Mouse (Mus musculus) layer of hippocampus, adult 2 months (tissue): Measurements from ENCODE around the gene Ndufb6. TPM values are rescaled to one million over a fixed set of nuclear protein-coding genes. Genes with fewer than 3 reads are reported as not detected.
"Not testable (repeated sequence)": the region's sequence is repeated elsewhere in the genome, so short reads cannot be mapped to it uniquely, and the experiment has no call there.

ENCODE experiments used
- DNase-seq, 2 experiments: peaks; one replicate each; pipeline ENCODE4 v3.0.0; 2022; ENCODE audit warnings: low spot score in 2 of 2
- H3K27ac ChIP-seq: fragments of 200-600 bp; 2 replicates; pipeline ENCODE4 v1.8.1; 2022
- H3K4me3 ChIP-seq: fragments of 200-600 bp; 2 replicates; pipeline ENCODE4 v1.8.1; 2022; ENCODE audit warnings: mild to moderate bottlenecking
- CTCF ChIP-seq: fragments of 200-600 bp; conservative IDR thresholded peaks from 2 replicates; pipeline ENCODE4 v1.8.1; 2022; ENCODE audit warnings: antibody characterized with exemption, mild to moderate bottlenecking, moderate library complexity
- long read RNA-seq, 2 experiments: library from polyadenylated mRNA; stranded (forward); transcript quantifications; one replicate each; pipeline ENCODE4 v2.0.0; 2021; ENCODE audit warnings: borderline mapping rate in 2 of 2
- total RNA-seq, 2 experiments: library from RNA; stranded (reverse); gene quantifications; 2 replicates each; pipeline ENCODE4 v1.2.3; 2021

Ndufb6 gene
- 100 to 1,000 TPM; 164 to 179 TPM for total RNA-seq
- long read RNA-seq, experiment 1, transcript Ndufb6-201 (4 exons, 659 nt) = major isoform, 135 of 146 reads
- long read RNA-seq, experiment 1, transcript Ndufb6-202 (3 exons, 480 nt) = minor isoform, 7 of 146 reads
- long read RNA-seq, experiment 1, partial matches to known transcripts = 4 of 146 reads
- long read RNA-seq, experiment 1, other reads (novel, unspliced or antisense) = 0 of 146 reads
- long read RNA-seq, experiment 2, transcript Ndufb6-202 (3 exons, 480 nt) = minor isoform, 7 of 197 reads
- long read RNA-seq, experiment 2, transcript Ndufb6-201 (4 exons, 659 nt) = major isoform, 186 of 197 reads
- long read RNA-seq, experiment 2, partial matches to known transcripts = 1 of 197 reads
- long read RNA-seq, experiment 2, other reads (novel, unspliced or antisense) = 3 of 197 reads

- TF ChIP-seq CTCF = no peak
- Histone ChIP-seq H3K27ac (peak within 1 kb of the TSS; percentile 93), H3K4me3 (peak within 1 kb of the TSS; percentile 67)
- DNase-seq = peak; percentile 90 to 96
Observed at GRCm38 (mm10) chr4:40279276-40279900, at the start of gene Ndufb6. Gene Ndufb6, minus strand, starts transcription at chr4:40279421.

- H3K27ac ChIP-seq = no peak overlapping the region
- TF ChIP-seq CTCF = no peak
- no peak overlapping the region for H3K4me3 ChIP-seq
- no peak for DNase-seq
Observed at GRCm38 (mm10) chr4:40327161-40327560, 47.9 kb upstream of the Ndufb6 start.

- no peak for TF ChIP-seq CTCF
- Histone ChIP-seq H3K4me3 (no peak overlapping the region), H3K27ac (no peak overlapping the region)
- no peak for DNase-seq
Observed at GRCm38 (mm10) chr4:40324620-40325019, 45.4 kb upstream of the Ndufb6 start.

GRCm38 (mm10) chr4:40317404-40317803, 38.2 kb upstream of the Ndufb6 start:
- Histone ChIP-seq H3K27ac (no peak overlapping the region), H3K4me3 (no peak overlapping the region)
- TF ChIP-seq CTCF = no peak
- peak in 1 of 2 experiments; percentile 9 for DNase-seq

GRCm38 (mm10) chr4:40313026-40313425, 33.8 kb upstream of the Ndufb6 start:
- H3K4me3 ChIP-seq = no peak overlapping the region
- no peak for DNase-seq
- no peak overlapping the region for H3K27ac ChIP-seq
- no peak for TF ChIP-seq CTCF

- Histone ChIP-seq H3K4me3 (no peak overlapping the region), H3K27ac (no peak overlapping the region)
- no peak for DNase-seq
- no peak for TF ChIP-seq CTCF
Observed at GRCm38 (mm10) chr4:40312213-40312612, 33.0 kb upstream of the Ndufb6 start.

GRCm38 (mm10) chr4:40310796-40311383, 31.7 kb upstream of the Ndufb6 start:
- Histone ChIP-seq H3K27ac (no peak overlapping the region), H3K4me3 (no peak overlapping the region)
- no peak for DNase-seq
- TF ChIP-seq CTCF = no peak

- TF ChIP-seq CTCF = no peak
- Histone ChIP-seq H3K27ac (no peak overlapping the region), H3K4me3 (no peak overlapping the region)
- no peak for DNase-seq
Observed at GRCm38 (mm10) chr4:40309682-40310081, 30.5 kb upstream of the Ndufb6 start.

GRCm38 (mm10) chr4:40302445-40303125, 23.4 kb upstream of the Ndufb6 start:
- no peak overlapping the region for H3K4me3 ChIP-seq
- no peak for TF ChIP-seq CTCF
- H3K27ac ChIP-seq = no peak overlapping the region
- DNase-seq = no peak

GRCm38 (mm10) chr4:40301076-40301789, 22.0 kb upstream of the Ndufb6 start:
- TF ChIP-seq CTCF = peak; percentile 96
- H3K4me3 ChIP-seq = peak overlapping the region; percentile 39
- DNase-seq = peak; percentile 81 to 88
- H3K27ac ChIP-seq = peak overlapping the region; percentile 47; the same call in 1 of the 2 replicates

GRCm38 (mm10) chr4:40299169-40299568, 19.9 kb upstream of the Ndufb6 start:
- Histone ChIP-seq H3K4me3 (no peak overlapping the region), H3K27ac (no peak overlapping the region)
- no peak for TF ChIP-seq CTCF
- no peak for DNase-seq

GRCm38 (mm10) chr4:40291511-40291910, 12.3 kb upstream of the Ndufb6 start:
- H3K4me3 ChIP-seq, H3K27ac ChIP-seq, DNase-seq: not testable (repeated sequence)

GRCm38 (mm10) chr4:40289046-40289445, 9.8 kb upstream of the Ndufb6 start:
- no peak for DNase-seq
- TF ChIP-seq CTCF = no peak
- H3K27ac ChIP-seq = no peak overlapping the region
- H3K4me3 ChIP-seq = no peak overlapping the region
